Mouse (Mus musculus) left cerebral cortex, adult 6 months (tissue): ENCODE data around the gene Zfp26. TPM values are rescaled to one million over a fixed set of nuclear protein-coding genes. Genes with fewer than 3 reads are reported as not detected.

ENCODE experiments used
- long read RNA-seq, 2 experiments: library from polyadenylated mRNA; unstranded; transcript quantifications; one replicate each; pipeline ENCODE4 v2.0.0; 2019 to 2020
- polyA plus RNA-seq: library from polyadenylated mRNA; unstranded; fragments of <200 nt; fragmentation: Nextera tagmentation; gene quantifications from 2 replicates; pipeline ENCODE4 v1.2.3, GENCODE M21; 2021

Zfp26 gene
- polyA plus RNA-seq = 6.8 and 8.5 TPM in 2 replicates
- long read RNA-seq, experiment 1, full-length matches to known transcripts = 3 of 17 reads
- long read RNA-seq, experiment 1, partial matches to known transcripts = 0 of 17 reads
- long read RNA-seq, experiment 1, other reads (novel, unspliced or antisense) = 14 of 17 reads
- long read RNA-seq, experiment 2, full-length matches to known transcripts = 2 of 8 reads
- long read RNA-seq, experiment 2, partial matches to known transcripts = 0 of 8 reads
- long read RNA-seq, experiment 2, other reads (novel, unspliced or antisense) = 6 of 8 reads

DNA sequence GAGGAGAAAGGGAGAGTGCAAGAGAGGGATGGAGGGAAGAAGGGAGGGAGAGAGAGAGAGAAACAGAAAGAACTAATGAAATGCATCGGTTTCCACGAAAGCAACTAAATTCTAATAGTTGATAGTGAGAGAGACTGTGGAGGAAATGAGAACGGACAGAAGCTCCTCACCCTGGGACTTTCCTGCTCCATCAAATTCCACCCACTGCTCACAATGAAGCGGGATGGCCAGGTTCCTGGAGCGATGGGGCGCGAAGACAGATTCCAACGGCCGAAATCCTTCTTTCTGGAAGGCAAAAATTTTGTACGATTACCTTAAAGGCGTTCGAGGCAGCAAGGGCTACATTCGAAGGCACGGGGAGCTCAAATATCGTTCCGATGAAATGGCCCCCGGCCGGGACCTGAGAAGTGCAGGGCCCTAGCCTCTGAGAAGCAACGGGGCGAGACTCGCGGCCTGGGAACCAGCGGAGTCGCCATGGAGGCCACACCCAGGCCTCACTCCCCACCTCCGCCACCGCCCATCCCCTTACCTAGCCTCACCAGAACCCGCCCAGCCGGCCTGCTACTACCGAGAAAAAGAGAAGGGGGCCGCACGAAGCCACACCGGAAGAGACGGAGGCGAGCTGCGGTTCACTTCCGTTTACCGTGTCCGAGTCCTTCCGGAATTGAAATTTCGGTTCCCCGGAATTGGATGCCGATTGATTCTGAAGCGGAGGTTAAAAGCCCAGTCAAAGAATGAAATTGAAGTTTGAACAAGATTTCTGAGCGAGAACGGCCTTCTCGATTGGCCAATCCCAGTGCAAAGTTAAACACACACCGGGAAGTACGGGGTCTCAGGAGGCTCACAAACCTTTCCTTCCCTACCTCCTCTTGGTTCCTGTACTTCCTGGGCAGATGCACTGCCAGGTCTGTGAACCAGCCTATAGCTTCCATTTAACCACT is at the start of gene Zfp26:
TSS of gene Zfp26 (minus strand) at position 786 of the 941 bp plus-strand sequence.

GRCm38 (mm10) chr9:20492527-20493233 is 32.7 kb upstream of the Zfp26 start, which contains the start of gene Zfp426:
Gene Zfp426 (minus strand): TSS chr9:20492746.

DNA sequence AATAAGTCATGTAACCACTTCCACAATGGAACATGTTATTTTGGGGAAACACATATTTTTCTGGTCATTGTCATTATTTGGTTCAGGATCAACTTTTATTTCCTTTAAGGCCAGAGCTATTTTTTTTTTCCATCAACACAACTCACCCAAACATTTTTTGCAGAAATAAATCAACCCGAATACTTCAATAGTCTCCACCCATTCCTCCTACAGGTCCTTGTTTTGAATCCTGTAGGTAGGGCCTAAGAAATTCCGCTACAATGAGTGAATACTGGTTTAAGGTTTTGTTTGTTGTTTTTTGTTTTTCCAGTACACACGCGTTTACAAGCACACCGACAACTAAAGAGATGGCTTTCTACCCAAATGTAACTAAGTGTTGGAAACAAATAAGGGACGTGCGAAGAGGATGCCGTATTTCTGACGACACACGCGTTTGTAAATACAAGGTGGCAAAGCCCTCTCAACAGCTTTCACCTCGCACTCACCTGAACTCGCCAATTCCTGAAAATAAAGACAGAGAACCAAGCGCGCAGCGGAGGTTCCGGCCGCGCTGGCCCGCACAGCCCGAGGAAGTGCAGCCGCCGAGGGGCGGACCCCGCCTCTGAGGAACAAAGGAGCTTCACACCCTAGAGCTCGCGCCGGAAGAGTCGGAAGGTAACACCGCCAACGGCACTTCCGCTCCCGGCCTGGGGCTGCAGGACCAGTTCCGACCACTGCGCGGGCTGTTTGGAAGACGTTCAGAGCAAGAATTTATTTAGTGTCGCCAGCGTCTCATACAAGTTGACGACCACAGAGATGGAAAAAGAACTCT is 75.2 kb downstream of the Zfp26 start, which contains the start of gene Zfp560:
TSS of gene Zfp560 (minus strand) at position 646 of the 811 bp plus-strand sequence.

Other genes starting within 250 kb of the Zfp26 start
- not detected in 2 replicates for gene Olfr871, start 248.0 kb downstream of the Zfp26 start, polyA plus RNA-seq
- not detected in 2 replicates for gene Olfr872, start 223.0 kb downstream of the Zfp26 start, polyA plus RNA-seq
- not detected in 2 replicates for gene Olfr39, start 177.8 kb downstream of the Zfp26 start, polyA plus RNA-seq
- gene Olfr873, start 161.6 kb downstream of the Zfp26 start, polyA plus RNA-seq = not detected in 2 replicates
- gene Olfr18, start 124.1 kb downstream of the Zfp26 start, polyA plus RNA-seq = 0.06 and 0.18 TPM in 2 replicates
- 48.4 and 55.7 TPM in 2 replicates for gene Zfp560, start 75.0 kb downstream of the Zfp26 start, polyA plus RNA-seq
- 12.2 and 14.0 TPM in 2 replicates for gene Zfp426, start 32.6 kb upstream of the Zfp26 start, polyA plus RNA-seq
- gene Zfp266, start 61.3 kb upstream of the Zfp26 start, polyA plus RNA-seq = 26.1 and 28.8 TPM in 2 replicates
- 13.6 and 24.8 TPM in 2 replicates for gene Zfp846, start 121.1 kb upstream of the Zfp26 start, polyA plus RNA-seq
- gene Ubl5, start 182.7 kb upstream of the Zfp26 start, polyA plus RNA-seq = 894 and 916 TPM in 2 replicates
- gene Fbxl12, start 184.6 kb upstream of the Zfp26 start, polyA plus RNA-seq = 6.9 and 8.7 TPM in 2 replicates
- 57.8 and 76.3 TPM in 2 replicates for gene Pin1, start 191.9 kb upstream of the Zfp26 start, polyA plus RNA-seq